Mouse (Mus musculus) embryonic fibroblast, embryonic 13.5 days (primary cell): ENCODE measurements around the gene Kctd5.

Experiments used
- CTCF ChIP-seq: IDR thresholded peaks from 2 replicates; pipeline ENCODE4 v1.5.1; 2011; ENCODE audit warnings: mild to moderate bottlenecking, control low read depth, low read length, moderate library complexity, borderline replicate concordance; ENCODE audit not compliant: insufficient read depth
- POLR2A ChIP-seq: IDR thresholded peaks from 2 replicates; pipeline ENCODE4 v1.6.1; 2011; ENCODE audit warnings: low read depth, mild to moderate bottlenecking, control low read depth, low read length, moderate library complexity

GRCm38 (mm10) chr17:24111256-24111655, 38.0 kb upstream of the Kctd5 start:
- TF ChIP-seq POLR2A (no peak), CTCF (no peak)
